Mouse (Mus musculus) liver, adult 2 months (tissue): Measurements from ENCODE around the gene Cpa2.

Source experiments
- CTCF ChIP-seq: fragments of 200-500 bp; IDR thresholded peaks from 2 replicates; pipeline ENCODE4 v1.5.1; 2011; ENCODE audit warnings: low read depth, low read length, control low read depth
- POLR2A ChIP-seq: fragments of 200-500 bp; IDR thresholded peaks from 2 replicates; pipeline ENCODE4 v1.6.1; 2011; ENCODE audit warnings: low read length, control low read depth; ENCODE audit not compliant: insufficient read depth; ENCODE audit errors: extremely low read depth

- TF ChIP-seq POLR2A (no peak), CTCF (no peak)
Observed at GRCm38 (mm10) chr6:30580841-30581176, 39.4 kb downstream of the Cpa2 start.
